Mouse (Mus musculus): ENCODE measurements around the gene Hsp90ab1.

GRCm38 (mm10) chr17:45578242-45578641, 5.2 kb upstream of the Hsp90ab1 start:
- TF ChIP-seq CTCF (IDR thresholded peaks at IDR 0.05; ENCODE audit: low read depth, low read length) = no peak
- TF ChIP-seq EP300 (IDR thresholded peaks at IDR 0.05; ENCODE audit: insufficient read depth, low read depth, low read length) = no peak
